Mouse (Mus musculus) ES-E14 (cell line): ENCODE results near the gene Olfr814. TPM values are rescaled to one million over a fixed set of nuclear protein-coding genes. Genes with fewer than 3 reads are reported as not detected.
"Not testable (repeated sequence)": the region's sequence is repeated elsewhere in the genome, so short reads cannot be mapped to it uniquely, and the experiment has no call there.

ENCODE experiments used
- DNase-seq: peaks from one replicate; pipeline ENCODE4 v3.0.0-alpha.2; 2013; ENCODE audit warnings: low read depth, low spot score
- H3K27ac ChIP-seq: 2 replicates; pipeline ENCODE4 v1.5.1; 2012; ENCODE audit warnings: low read depth, mild to moderate bottlenecking, low read length, moderate library complexity, mixed read lengths; ENCODE audit not compliant: poor library complexity, insufficient read depth, severe bottlenecking
- H3K36me3 ChIP-seq: 2 replicates; pipeline ENCODE4 v1.6.1; 2012; ENCODE audit warnings: mild to moderate bottlenecking, low read length, moderate library complexity, mixed read lengths; ENCODE audit not compliant: control insufficient read depth, poor library complexity, insufficient read depth, severe bottlenecking
- H3K4me1 ChIP-seq, 2 experiments: fragments of 150-350 bp in 1 of 2; sonication (generic) in 1 of 2; 2 replicates each; pipeline ENCODE4 v1.6.1; 2012; ENCODE audit warnings: low read length in 2 of 2, mild to moderate bottlenecking in 1 of 2, mixed read lengths in 1 of 2; ENCODE audit not compliant: control insufficient read depth in 2 of 2, insufficient read depth in 2 of 2, poor library complexity in 1 of 2
- H3K4me3 ChIP-seq, 2 experiments: fragments of 150-350 bp in 1 of 2; sonication (generic) in 1 of 2; 2 replicates each; pipeline ENCODE4 v1.5.1; 2012; ENCODE audit warnings: low read length in 2 of 2, low read depth in 1 of 2, mild to moderate bottlenecking in 1 of 2, mixed read lengths in 1 of 2; ENCODE audit not compliant: insufficient read depth in 1 of 2, poor library complexity in 1 of 2, severe bottlenecking in 1 of 2
- H3K9ac ChIP-seq: 2 replicates; pipeline ENCODE4 v1.6.1; 2012; ENCODE audit warnings: low read depth, mild to moderate bottlenecking, low read length, mixed read lengths; ENCODE audit not compliant: poor library complexity, insufficient read depth, severe bottlenecking
- H3K9me3 ChIP-seq: fragments of 150-350 bp; sonication (generic); 2 replicates; pipeline ENCODE4 v1.6.1; 2012; ENCODE audit warnings: low read depth, mild to moderate bottlenecking, low read length; ENCODE audit not compliant: control insufficient read depth, insufficient read depth
- CHD2 ChIP-seq: IDR thresholded peaks from 2 replicates; pipeline ENCODE4 v1.6.1; 2014; ENCODE audit warnings: mild to moderate bottlenecking, low read depth, low read length, inconsistent platforms
- HCFC1 ChIP-seq: IDR thresholded peaks from 2 replicates; pipeline ENCODE4 v1.6.1; 2012; ENCODE audit warnings: low read length, inconsistent platforms, borderline replicate concordance; ENCODE audit not compliant: insufficient read depth
- ZC3H11A ChIP-seq: IDR thresholded peaks from 2 replicates; pipeline ENCODE4 v1.6.1; 2012; ENCODE audit warnings: low read depth, mild to moderate bottlenecking, inconsistent platforms, low read length, borderline replicate concordance
- ZNF384 ChIP-seq: IDR thresholded peaks from 2 replicates; pipeline ENCODE4 v1.6.1; 2012; ENCODE audit warnings: low read depth, low read length, inconsistent platforms
- in situ Hi-C, 2 experiments: fragments of 600-800 bp; cut with MboI; formaldehyde crosslinking; loops; one replicate each; pipeline ENCODE4 v1.15.1; 2025; ENCODE audit warnings: low sequenced_read_pairs in 2 of 2, inconsistent platforms in 1 of 2; ENCODE audit not compliant: unreplicated experiment in 2 of 2
- total RNA-seq: library from RNA; depleted of rRNA; stranded (reverse); fragments of 300-350 nt; gene quantifications from 2 replicates; pipeline ENCODE4 v1.2.3, GENCODE M21; 2012; rRNA removed

The Olfr814 gene
- total RNA-seq = 0.22 and 0.26 TPM in 2 replicates

GRCm38 (mm10) chr10:129879751-129880150, at the start of gene Olfr814:
Gene Olfr814 (minus strand): TSS chr10:129879851.
- in situ Hi-C loops, H3K27ac ChIP-seq, H3K9me3 ChIP-seq, H3K36me3 ChIP-seq, H3K9ac ChIP-seq, H3K4me1 ChIP-seq, DNase-seq, H3K4me3 ChIP-seq: not testable (repeated sequence)

GRCm38 (mm10) chr10:129915497-129915896, 35.8 kb upstream of the Olfr814 start, which contains the start of gene Olfr816:
Gene Olfr816 (minus strand): TSS chr10:129915597.
- no peak within 1 kb of the TSS for H3K27ac ChIP-seq
- H3K4me3 ChIP-seq = no peak within 1 kb of the TSS
- TF ChIP-seq HCFC1 = no peak
- no peak for TF ChIP-seq CHD2
- no peak for TF ChIP-seq ZC3H11A
- H3K36me3 ChIP-seq = no peaks in the 10 kb centered on the region
- in situ Hi-C loops = no loop called here
- no peaks in the 10 kb centered on the region for H3K9me3 ChIP-seq
- H3K9ac ChIP-seq = no peak within 1 kb of the TSS
- DNase-seq = no peak
- H3K4me1 ChIP-seq = no peaks in the 10 kb centered on the region

- H3K36me3 ChIP-seq, H3K9me3 ChIP-seq, H3K4me1 ChIP-seq, DNase-seq, in situ Hi-C loops, H3K4me3 ChIP-seq, H3K9ac ChIP-seq, H3K27ac ChIP-seq: not testable (repeated sequence)
Observed at GRCm38 (mm10) chr10:129905767-129906166, 26.1 kb upstream of the Olfr814 start, which contains the start of gene Olfr815. Gene Olfr815 (minus strand): TSS chr10:129905867.

- Histone ChIP-seq H3K4me3 (no peak overlapping the region), H3K9me3 (no peaks in the 10 kb centered on the region), H3K27ac (no peak overlapping the region), H3K4me1 (no peaks in the 10 kb centered on the region), H3K9ac (no peak overlapping the region), H3K36me3 (no peaks in the 10 kb centered on the region)
- no peak for DNase-seq
- in situ Hi-C loops = no loop called here
- TF ChIP-seq ZNF384 = no peak
Observed at GRCm38 (mm10) chr10:129885934-129886333, 6.3 kb upstream of the Olfr814 start.

GRCm38 (mm10) chr10:129885496-129885895, 5.8 kb upstream of the Olfr814 start:
- H3K36me3 ChIP-seq, DNase-seq, H3K4me1 ChIP-seq, H3K4me3 ChIP-seq, in situ Hi-C loops, H3K9ac ChIP-seq, H3K27ac ChIP-seq, H3K9me3 ChIP-seq: not testable (repeated sequence)

GRCm38 (mm10) chr10:129855067-129855466, 24.6 kb downstream of the Olfr814 start, which contains the start of gene Olfr813:
Gene Olfr813 (plus strand): TSS chr10:129855367.
- Histone ChIP-seq H3K4me3 (no peak within 1 kb of the TSS), H3K27ac (no peak within 1 kb of the TSS), H3K9ac (no peak within 1 kb of the TSS), H3K9me3 (no peaks in the 10 kb centered on the region), H3K4me1 (no peaks in the 10 kb centered on the region), H3K36me3 (no peaks in the 10 kb centered on the region)
- in situ Hi-C loops = no loop called here
- TF ChIP-seq HCFC1 (no peak), ZC3H11A (no peak)
- DNase-seq = no peak
